Mouse (Mus musculus): ENCODE results near the gene Ttc23. TPM values are rescaled to one million over a fixed set of nuclear protein-coding genes. Genes with fewer than 3 reads are reported as not detected.

Gene Ttc23
- polyA plus RNA-seq (2017; shearing (Covaris generic)) = 2.6 TPM

GRCm38 (mm10) chr7:67647277-67647676 is at the start of gene Ttc23:
Gene Ttc23, plus strand, starts transcription at chr7:67647410.

GRCm38 (mm10) chr7:67644833-67645680 is 2.2 kb upstream of the Ttc23 start, which contains the start of gene Lrrc28:
Gene Lrrc28, minus strand, starts transcription at chr7:67645268.

GRCm38 (mm10) chr7:67759629-67759995 is 112.4 kb downstream of the Ttc23 start, which contains the start of gene Synm:
Gene Synm, minus strand, starts transcription at chr7:67759742.

Other genes with a start within 250 kb of the Ttc23 start
- gene Lrrc28, start 2.1 kb upstream of the Ttc23 start, polyA plus RNA-seq (2017; shearing (Covaris generic)) = 24.0 TPM
- gene Synm, start 112.3 kb downstream of the Ttc23 start, polyA plus RNA-seq (2017; shearing (Covaris generic)) = not detected

All from activated CD4-positive, CD25-positive, alpha-beta regulatory T cell, adult 9 weeks (primary cell).